Mouse (Mus musculus): ENCODE measurements at regions not wholly inside any gene's neighbourhood (a gene's known extent, or its start where the extent isn't known, plus 50 kb on each side); places are given as distances from the start of the nearest gene placed in this dataset.

- DNase-seq (ENCODE audit: low read depth): no peak
These were observed 52.0 kb upstream of the 4930432M17Rik start for GRCm38 (mm10) chr3:121618561-121618960.

DNA sequence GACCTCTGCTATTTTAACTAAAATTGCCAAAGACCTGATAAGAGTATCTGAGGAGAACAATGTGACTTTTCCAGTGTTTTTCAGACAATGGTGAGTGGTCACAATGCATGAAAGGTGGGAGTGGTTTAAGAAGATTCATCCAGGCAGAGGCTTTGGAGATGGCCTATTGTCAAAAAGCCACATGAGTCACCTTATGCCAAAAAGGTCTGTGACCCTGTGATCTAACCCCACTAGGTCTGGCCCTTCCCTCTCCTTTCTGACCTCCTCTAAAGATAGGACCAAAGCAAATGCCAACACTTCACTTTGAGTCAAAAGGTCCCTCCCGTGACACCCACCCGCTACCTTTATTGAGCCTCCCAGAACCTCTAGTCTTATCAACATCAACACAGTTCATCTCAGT is 52.4 kb upstream of the 4930432M17Rik start:
- no peak for DNase-seq (ENCODE audit: low read depth)

DNA sequence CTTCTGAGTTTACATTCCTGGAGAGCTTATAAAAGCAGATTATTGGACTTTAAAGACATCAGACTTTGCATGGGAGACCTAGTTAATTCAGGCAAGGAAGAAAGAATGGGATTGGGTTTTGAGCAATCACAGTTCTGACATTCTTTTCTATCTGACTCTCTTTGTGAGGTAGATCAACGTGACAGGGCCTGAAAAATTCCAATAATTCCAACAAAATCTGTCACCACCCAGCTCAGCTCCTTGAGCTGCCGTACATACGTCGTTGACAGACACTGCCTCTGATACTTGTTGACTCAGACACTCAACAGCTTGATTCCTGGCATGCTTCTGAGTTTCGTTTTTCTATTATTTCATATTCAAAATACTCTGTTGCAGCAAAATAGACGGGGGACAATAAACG is 53.2 kb upstream of the 4930432M17Rik start:
- no peak for DNase-seq (ENCODE audit: low read depth)

DNA sequence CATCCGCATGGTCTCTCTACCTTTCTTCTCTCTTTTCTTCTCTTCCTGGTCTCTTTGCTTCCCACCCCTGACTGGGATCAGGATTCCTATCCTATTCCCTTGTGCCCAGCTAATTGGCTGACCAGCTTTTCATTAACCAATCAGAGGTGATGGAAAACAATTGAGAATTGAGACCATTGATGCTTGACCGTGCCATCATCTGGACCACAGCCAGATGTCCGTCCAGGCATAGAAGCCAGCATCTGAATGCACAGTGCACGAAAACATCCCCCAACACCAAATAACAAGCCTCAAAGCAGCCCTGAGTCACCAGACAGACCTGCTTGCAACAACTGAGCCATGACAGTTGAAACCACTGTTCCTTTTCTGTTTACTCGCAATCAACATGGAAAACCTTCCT is 54.5 kb upstream of the 4930432M17Rik start:
- no peak for DNase-seq (ENCODE audit: low read depth)

DNA sequence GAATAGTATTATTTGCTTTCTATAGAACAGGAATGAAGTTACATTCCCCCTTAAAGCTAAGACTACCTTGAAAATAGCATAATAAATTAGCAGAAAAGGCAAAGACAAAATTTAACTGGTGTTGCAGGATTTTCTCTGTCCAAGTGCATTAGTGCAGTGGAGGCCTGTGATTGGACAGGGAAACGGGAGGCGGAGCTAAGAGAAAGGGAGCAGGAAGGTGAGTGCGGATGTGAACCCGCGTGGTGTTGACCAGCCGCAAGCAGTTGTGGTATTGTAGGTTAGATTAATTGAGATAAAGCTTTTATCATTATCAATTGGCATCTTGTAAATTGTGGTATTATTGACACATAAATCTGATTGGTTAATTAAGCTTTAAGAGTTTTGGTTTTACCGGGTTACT is 55.8 kb upstream of the 4930432M17Rik start:
- no peak for DNase-seq (ENCODE audit: low read depth)

DNA sequence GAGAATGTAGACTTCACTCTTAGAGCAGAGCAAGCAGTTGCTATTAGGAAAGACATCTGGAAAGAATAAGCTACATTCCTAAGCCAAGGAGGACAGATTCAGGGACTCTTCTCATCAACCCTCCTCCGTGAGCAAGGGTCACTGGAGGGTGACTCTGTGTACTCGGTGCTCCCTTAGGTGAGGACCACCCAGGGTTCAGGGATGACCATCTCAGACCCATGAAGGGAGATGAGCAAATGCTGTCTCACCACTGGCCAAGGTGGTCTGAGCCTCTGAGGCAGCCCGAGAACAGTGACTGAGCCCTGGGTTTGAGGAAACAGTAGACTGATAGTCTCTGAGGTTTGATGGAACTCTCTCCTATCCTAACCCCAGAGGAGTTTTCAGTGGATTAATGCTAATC is 57.3 kb upstream of the 4930432M17Rik start:
- DNase-seq (ENCODE audit: low read depth): no peak

DNA sequence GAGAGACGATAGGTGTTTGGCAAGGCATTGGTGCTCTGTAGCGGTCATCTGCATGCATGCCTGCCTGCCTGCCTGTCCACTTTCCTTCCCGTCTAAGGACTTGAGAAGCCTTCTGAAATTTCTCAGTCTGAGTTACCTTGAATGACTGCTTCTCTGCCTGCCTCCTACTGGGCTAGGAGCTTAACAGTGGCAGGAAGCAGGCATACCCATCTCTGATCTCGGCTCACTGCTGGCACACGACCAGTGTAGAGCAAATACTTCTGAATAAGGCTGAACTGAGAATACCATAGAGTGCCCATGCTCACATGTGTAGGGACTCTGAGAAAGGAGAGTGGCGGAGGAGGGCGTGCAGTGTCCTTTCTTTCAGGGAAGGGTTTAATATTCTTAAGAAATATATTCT is 60.7 kb upstream of the 4930432M17Rik start:
- DNase-seq (ENCODE audit: low read depth): no peak

- no peak for DNase-seq (ENCODE audit: low read depth)
These were observed 61.5 kb upstream of the 4930432M17Rik start for GRCm38 (mm10) chr3:121609090-121609489.

DNA sequence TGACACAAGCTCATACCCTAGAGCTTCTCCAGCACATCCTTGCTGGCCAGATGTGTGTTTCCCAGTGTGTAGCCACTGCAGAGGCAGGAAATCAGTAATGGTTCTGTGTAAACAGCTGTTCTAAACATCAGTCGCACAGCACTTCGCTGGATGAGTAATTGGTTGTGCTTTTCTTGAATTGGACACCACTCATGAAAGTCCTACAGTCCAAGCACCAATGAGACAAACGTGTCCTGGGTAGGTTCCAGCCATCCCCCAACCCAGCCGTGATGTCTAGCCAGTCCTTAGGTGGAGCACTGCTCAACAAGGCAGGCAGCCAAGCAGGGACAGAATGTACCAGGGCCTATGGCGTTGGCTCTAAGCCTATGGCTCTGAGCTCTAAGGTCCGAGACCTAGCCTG is 65.8 kb upstream of the 4930432M17Rik start:
- no peak for DNase-seq (ENCODE audit: low read depth)

GRCm38 (mm10) chr3:121604081-121604480 is 66.5 kb upstream of the 4930432M17Rik start:
- DNase-seq (ENCODE audit: low read depth): no peak

- no peak for DNase-seq (ENCODE audit: low read depth)
These were observed 67.7 kb upstream of the 4930432M17Rik start for GRCm38 (mm10) chr3:121602826-121603370.

- no peak for DNase-seq (ENCODE audit: low read depth)
These were observed 68.4 kb upstream of the 4930432M17Rik start for GRCm38 (mm10) chr3:121602082-121602561.

- no peak for DNase-seq (ENCODE audit: low read depth)
These were observed 68.6 kb upstream of the Slc44a3 start for GRCm38 (mm10) chr3:121600841-121601240.

DNA sequence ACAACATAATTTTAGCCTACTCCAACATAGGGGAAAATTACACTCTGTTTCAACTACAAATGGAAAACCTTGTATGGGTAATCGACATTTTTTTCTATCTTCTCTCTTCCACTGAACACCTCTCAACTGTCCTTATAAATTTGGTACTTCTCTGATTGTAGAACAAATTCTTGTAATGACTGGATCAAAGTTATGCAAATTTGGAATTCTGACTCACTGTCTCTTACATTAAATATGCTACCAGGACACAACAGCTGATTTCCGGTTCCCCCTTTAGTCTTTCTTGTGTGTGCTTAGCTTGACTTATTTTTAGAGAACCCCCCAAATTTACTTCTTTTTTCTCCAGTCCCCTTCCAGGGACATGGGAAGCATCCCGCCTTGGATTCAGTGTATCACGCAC is 68.2 kb upstream of the Slc44a3 start:
- DNase-seq (ENCODE audit: low read depth): no peak

DNA sequence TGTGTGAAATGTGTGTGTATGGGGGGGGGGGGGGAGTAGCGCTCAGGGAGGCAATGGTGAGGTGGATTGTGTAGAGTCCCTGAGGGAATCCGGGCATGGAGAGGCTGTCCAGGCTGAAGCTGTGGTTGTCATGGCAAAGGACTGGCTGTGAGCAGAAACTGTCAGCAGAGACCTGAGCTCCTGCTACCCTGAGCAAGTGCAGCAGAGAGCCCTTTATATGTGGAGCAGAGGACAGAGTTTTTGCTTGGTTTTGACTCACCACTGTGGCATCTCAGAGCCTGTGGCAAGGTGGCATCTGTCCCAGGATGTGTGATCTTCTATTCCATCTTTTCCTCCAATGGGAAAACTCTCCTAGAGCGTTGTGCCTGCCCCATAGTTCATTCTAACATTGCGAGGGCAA is 65.8 kb upstream of the Slc44a3 start:
- DNase-seq (ENCODE audit: low read depth): no peak

GRCm38 (mm10) chr3:121597203-121597602 is 65.0 kb upstream of the Slc44a3 start:
- no peak for DNase-seq (ENCODE audit: low read depth)

DNA sequence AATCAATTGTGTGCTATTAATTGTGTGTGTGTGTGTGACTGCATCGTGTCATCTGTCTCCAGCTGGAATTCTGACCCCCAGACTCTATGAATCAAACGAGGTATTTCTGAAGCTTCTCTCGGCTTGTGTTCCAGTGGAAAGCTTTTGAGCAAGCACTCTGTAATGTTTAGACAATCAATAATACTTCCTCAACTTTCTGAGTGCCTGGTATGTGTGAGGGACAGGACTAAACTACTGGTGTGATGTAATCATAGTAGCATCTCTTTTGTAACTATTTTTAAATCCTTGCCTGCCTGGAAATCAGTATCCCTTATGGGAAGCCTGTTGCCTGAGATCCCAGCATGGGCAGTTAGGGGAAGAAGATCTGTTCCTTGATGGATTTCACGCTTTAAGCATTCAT is 62.4 kb upstream of the Slc44a3 start:
- no peak for DNase-seq (ENCODE audit: low read depth)

DNA sequence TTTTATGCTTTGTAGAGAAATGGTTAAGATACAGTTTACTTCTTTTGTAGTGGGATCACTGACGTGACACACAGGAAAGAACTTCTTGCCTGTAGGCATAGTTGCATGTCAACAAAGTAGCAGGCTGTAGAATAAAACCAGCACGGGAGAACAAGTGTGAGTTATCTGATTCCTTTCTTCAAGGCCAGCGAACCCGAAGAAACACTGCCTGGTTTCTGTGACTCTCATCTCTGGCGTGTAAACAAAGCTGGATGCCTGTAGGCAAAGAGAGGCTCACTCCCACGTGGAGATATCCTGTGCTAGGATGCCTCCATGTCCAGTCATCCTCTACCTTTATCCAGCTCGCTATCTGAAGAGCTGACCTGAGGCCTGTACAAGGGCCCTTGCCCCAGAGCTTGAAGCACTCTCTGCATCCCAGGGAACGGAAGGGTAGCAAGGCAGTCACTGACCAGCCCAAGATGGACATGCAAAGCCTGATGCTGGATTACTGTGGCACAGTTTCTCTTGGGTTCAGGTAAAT is 61.5 kb upstream of the Slc44a3 start:
- peak; percentile 3 for DNase-seq (ENCODE audit: low read depth)

DNA sequence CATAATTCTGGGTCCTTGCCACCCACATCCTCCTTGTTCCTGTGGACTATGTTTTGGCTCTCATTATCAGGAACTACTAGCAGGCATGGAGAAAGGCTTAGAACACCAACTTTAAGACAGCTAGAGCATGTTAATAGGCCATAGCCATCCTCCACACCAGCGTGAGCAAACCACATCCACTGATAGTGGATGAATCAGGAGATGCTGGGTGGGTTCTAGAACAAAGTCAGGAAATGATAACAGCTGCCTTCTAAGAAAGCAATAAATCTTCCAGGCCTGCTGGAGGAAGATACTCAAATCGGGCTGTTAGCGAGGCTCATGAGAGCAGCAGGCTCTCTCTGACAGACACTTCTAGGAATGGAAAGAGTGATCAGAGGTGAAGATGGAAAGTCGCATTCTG is 60.9 kb upstream of the Slc44a3 start:
- DNase-seq (ENCODE audit: low read depth): peak; percentile 2

DNA sequence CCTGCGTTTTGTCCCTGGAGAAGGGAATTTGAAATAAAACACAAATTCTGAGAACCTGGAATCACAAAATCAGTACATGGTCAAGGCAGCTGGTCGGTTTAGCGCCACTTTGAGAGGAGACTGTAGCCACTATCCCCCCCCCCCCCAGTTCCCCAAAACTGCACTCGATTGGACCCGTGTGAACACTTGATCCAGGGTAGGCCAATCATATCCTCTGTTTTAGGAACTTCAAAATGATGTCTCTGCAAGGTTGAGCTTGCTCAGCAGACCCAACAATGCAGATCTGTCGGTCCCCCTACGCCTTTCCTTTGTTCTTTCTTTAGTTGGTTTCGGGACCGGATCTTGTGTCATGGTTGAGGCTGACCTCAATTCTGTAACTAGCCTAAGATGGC is 57.3 kb upstream of the Slc44a3 start:
- no peak for DNase-seq (ENCODE audit: low read depth)

GRCm38 (mm10) chr3:121588737-121589493 is 56.7 kb upstream of the Slc44a3 start:
- no peak for DNase-seq (ENCODE audit: low read depth)

DNA sequence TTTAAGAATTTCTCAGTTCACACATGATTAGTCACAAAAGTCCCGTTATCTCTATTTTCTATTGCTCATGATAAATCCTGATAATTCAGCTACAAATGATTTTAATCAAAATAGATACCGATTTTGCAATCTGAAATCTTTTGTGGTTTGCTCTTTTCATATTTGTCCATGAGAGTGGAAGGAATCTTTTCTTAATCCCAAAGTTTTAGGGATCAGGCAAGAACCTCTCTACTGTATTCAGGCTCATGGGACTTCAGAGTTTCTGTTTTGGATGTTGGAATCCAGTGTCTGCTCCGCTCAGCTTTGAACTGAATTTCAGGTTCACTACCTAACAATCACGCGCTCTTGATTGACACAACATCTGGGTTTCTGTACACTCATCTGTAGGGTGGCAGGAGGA is 53.1 kb upstream of the Slc44a3 start:
- DNase-seq (ENCODE audit: low read depth): no peak

DNA sequence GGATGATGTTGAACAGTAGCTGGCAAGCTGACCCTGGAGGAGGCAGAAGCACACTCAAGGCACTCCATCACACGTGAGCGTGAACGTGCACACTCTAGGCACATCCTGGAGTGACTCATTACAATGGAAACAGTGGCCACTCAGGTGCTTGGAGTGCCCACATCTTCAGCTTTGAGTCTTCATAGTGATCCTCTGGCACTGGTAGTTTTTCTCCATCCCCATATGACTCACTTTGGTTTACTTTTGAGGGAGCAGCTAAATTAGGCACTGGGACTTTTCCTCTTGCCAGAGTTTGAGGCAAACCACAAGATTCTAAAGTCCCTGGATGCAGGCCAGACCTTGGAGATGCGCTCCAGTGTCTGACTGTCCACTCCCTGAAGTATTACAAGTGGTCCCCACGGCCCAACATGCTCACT is 52.5 kb upstream of the Slc44a3 start:
- no peak for DNase-seq (ENCODE audit: low read depth)

DNA sequence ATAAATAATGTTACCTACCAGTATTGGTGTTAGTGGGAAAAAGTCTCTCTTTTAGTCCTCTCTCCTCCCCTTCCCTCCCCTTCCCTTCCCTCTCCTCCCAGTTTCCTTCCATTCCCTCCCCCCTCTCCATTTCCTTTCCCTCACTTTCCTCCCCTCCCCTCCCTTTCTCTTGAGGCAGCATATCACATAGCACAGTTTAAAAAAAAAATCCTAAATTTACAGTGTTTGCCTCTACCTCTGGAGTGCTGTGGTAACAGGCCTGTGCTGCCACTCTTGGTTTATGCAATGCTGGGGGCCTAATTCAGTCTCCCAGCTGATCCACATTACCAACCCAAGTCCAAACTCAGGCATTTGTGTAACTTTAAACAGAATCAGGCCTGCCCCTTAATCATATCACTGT is 52.1 kb upstream of the Slc44a3 start:
- DNase-seq (ENCODE audit: low read depth): no peak
